Mouse (Mus musculus): ENCODE data around the gene Ero1lb.

Gene Ero1lb

DNA sequence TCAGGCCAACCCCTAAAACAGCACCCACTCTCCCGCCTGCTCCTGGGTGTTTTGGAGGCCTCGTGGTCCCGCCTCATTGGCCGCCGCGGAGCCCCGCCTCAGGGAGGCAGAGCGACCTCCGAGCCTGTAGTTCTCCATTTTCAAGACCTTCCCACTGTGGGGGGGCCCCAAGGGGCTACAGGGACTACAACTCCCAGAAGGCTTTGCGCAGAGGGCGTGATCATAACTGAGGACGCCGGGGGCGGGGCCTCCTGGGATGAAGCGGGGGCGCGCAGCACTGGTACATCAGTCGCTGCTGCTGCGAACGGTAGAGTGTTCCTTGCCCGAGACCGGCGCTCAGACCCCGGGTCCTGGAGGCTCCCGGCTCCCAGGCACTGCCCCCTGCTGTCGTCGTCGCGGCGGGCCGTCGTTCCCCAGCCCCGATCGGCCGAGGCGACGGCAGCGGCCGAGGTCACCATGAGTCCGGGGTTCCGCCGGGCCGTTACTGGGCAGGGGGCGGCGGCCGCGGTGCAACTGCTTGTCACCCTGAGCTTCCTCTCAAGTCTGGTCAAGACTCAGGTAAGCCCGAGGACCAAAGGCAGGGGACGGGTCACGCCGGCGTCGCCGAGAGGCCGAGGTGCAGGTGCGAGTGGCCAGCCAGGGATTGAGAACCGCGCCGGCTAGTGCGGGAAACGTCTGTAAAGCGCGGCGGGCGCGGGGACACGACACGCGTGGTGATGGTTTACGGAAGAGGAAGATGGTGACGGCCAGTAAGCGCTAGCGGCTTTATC is at the start of gene Ero1lb:
Ero1lb (plus strand) TSS at position 254 of the 770 bp plus-strand sequence.
- in situ Hi-C loops (cut with MboI; ENCODE audit: unreplicated experiment in 2 of 2), result loop anchor here in 1 of 2 experiments (25.0 kb wide), 1 partner anchor 1271 kb away; no protein-coding TSS in a partner anchor

DNA sequence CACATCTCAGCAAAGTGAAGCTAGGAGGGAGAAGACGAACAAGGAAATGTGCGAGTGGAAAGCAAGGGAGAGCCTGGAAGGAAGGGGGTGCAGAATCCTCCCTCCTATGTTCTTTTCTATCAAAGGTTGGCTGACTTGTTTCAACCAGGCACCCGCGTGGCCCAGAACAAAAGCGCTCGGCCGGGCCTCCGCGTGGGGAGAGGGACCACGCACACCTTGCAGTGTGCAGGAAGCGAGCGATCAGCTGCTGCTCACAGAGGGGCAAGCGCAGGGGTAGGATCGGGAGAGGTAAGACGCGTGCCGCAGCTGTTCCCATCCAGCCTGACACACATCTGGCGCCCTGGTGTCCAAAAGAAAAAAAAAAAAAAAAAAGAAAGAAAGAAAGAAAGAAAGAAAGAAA is 46.3 kb upstream of the Ero1lb start:
- in situ Hi-C loops (cut with MboI; ENCODE audit: unreplicated experiment in 2 of 2), result loop anchor here in 1 of 2 experiments (5.0 kb wide), 1 partner anchor 37 kb away; no protein-coding TSS in a partner anchor

GRCm38 (mm10) chr13:12519955-12520584 is 45.6 kb upstream of the Ero1lb start, which contains the start of gene Edaradd:
Gene Edaradd, minus strand, starts transcription at chr13:12520438.
- in situ Hi-C loops (cut with MboI; ENCODE audit: unreplicated experiment in 2 of 2), result loop anchor here in 1 of 2 experiments (5.0 kb wide), 1 partner anchor 38 kb away; no protein-coding TSS in a partner anchor

DNA sequence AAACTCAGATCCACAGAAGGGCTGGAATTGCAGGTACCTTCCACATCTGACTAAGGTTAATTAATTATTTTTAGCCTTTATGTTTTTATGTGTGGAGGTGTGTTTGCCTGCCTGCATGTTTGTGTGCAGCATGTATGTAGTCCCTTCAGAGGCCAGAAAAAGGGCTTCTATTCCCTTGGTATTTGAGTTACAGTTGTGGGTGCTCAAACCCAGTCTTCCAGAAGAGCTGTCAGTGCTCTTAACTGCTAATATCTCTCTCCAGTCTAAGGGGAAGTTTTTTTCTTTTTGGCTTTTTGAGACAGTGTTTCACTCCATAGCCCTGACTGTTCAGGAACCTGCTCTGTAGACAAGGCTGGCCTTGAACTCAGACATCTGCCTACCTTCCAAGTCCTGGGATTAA is 43.3 kb upstream of the Ero1lb start:
- in situ Hi-C loops (cut with MboI; ENCODE audit: unreplicated experiment in 2 of 2), result no loop called here

DNA sequence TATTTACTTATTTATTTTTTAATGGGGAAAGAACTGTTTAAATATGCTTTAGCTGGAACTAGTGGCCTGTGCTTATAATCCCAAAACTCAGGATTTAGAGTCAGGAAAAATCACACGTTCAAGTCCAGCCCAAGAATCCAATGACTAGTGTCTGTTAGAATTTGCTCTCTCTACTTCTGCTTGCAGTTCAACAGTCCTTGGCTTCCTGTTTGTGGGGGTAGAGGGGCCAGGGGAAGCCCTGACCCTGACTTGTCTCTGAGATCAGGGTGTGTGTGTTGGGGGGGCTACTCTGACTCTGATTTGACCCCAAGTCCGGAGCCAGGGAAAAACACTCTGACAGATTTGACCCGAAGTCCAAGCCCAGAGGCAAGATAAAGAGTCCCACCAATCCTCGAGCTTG is 40.0 kb upstream of the Ero1lb start:
- in situ Hi-C loops (cut with MboI; ENCODE audit: unreplicated experiment in 2 of 2), result no loop called here

DNA sequence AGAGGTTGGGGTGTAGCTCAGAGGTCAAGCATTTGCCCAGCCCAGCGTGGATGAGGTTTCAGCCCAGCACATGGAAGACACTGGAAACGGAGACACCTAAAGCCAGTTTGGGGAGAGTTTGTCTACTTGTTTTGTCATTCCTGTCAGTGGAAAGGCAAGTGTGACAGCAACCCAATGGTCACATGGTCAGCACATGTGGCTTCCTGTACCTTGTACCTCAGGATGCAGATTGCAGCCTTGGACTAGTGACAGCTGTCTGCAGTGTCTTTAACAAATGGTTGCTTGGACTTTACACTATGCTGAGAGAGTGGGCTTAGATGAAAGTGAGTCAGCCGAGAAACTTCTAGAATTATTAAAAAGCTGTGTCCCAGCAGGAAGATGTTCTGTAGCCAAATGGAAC is 31.0 kb upstream of the Ero1lb start:
- in situ Hi-C loops (cut with MboI; ENCODE audit: unreplicated experiment in 2 of 2), result loop anchor here in 1 of 2 experiments (5.0 kb wide), 1 partner anchor 62 kb away; no protein-coding TSS in a partner anchor

DNA sequence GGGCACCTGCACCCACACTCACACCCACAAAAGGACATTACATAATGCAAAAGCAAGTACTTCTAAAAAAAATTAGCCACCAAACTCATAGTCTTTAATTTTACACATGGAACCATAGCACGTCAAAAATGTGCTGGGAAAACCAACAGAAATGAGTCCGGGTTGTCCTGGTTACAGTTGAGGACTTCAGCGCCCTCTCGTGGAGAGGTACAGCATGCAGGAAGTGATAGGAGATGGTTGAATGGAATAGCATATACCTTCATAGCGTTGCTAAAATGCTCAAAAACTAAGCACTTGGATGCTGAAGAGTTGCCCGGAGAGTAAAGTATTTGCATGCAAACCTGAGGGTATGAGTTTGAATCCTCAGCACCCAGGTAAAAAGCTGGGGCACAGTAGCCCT is 27.7 kb upstream of the Ero1lb start:
- in situ Hi-C loops (cut with MboI; ENCODE audit: unreplicated experiment in 2 of 2), result loop anchor here in 1 of 2 experiments (5.0 kb wide), 1 partner anchor 66 kb away; no protein-coding TSS in a partner anchor

- in situ Hi-C loops (cut with MboI; ENCODE audit: unreplicated experiment in 2 of 2), result loop anchor here (5.0 kb wide), 4 partner anchors 38 to 67 kb away; no protein-coding TSS in a partner anchor
Measured at GRCm38 (mm10) chr13:12539716-12540115, 26.0 kb upstream of the Ero1lb start.

DNA sequence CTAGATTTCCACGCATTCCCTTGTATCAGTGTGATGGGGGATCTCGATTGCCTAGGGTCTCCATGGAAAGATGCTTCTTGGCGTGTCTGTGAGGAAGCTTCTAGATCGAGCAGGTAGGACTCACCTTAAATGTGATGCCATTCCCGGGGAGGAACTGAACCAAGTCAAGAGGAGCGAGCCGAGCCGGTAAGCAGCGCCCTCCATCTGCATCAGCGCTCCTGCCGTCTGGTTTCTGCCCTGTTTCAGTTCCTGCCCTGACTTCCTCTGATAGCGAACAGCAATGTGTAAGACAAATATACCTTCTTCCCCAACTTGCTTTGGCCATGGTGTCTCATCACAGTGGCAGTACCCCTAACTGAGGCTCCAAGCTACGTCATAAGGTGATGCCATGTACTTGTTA is 25.6 kb upstream of the Ero1lb start:
- in situ Hi-C loops (cut with MboI; ENCODE audit: unreplicated experiment in 2 of 2), result loop anchor here (5.0 kb wide), 3 partner anchors 37 to 63 kb away; no protein-coding TSS in a partner anchor

GRCm38 (mm10) chr13:12542006-12542981 is 23.4 kb upstream of the Ero1lb start:
- in situ Hi-C loops (cut with MboI; ENCODE audit: unreplicated experiment in 2 of 2), result loop anchor here (5.0 kb wide), 3 partner anchors 35 to 65 kb away; no protein-coding TSS in a partner anchor

DNA sequence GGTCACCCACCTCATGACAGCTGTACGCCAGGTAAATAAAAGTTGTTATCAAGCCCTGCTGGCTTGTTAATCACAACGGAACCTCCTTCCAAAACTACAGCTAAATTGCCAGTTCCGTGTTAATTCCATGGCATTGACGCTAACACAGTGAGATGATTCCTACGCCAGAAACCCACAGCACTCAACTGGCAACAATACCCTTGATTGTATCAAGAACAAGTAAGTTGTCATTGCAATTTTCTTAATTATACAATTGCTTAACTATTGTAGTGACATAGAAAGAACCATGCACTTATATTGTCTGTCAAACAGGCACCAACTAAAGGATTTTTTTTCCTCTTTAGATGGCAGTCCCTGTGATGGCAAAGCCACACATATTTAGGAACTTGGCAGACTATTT is 22.4 kb upstream of the Ero1lb start:
- in situ Hi-C loops (cut with MboI; ENCODE audit: unreplicated experiment in 2 of 2), result loop anchor here (5.0 kb wide), 3 partner anchors 34 to 66 kb away; no protein-coding TSS in a partner anchor

GRCm38 (mm10) chr13:12543880-12544568 is 21.6 kb upstream of the Ero1lb start:
- in situ Hi-C loops (cut with MboI; ENCODE audit: unreplicated experiment in 2 of 2), result loop anchor here (5.0 kb wide), 3 partner anchors 33 to 67 kb away; no protein-coding TSS in a partner anchor

DNA sequence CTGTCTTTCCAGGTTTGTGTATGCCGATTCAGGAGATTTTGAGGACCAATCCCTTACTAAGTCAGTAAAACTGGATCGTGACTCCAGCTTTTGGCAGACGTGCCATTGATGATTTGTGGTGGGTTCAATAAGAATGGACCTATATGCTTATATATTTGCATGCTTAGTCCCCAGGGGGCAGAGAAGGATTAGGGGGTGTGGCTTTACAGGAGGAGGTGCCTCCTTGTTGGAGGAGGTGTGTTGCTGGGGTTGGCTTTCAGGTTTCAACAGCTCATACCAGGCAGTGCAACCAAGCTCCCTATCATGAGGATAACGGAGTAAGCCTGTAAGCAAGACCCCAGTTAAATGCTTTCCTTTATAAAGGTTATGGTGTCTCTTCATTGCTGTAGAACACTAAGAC is 11.5 kb upstream of the Ero1lb start:
- in situ Hi-C loops (cut with MboI; ENCODE audit: unreplicated experiment in 2 of 2), result loop anchor here in 1 of 2 experiments (25.0 kb wide), 1 partner anchor 1283 kb away; no protein-coding TSS in a partner anchor

- in situ Hi-C loops (cut with MboI; ENCODE audit: unreplicated experiment in 2 of 2), result loop anchor here in 1 of 2 experiments (25.0 kb wide), 1 partner anchor 1278 kb away; no protein-coding TSS in a partner anchor
Measured at GRCm38 (mm10) chr13:12559044-12559443, 6.6 kb upstream of the Ero1lb start.

DNA sequence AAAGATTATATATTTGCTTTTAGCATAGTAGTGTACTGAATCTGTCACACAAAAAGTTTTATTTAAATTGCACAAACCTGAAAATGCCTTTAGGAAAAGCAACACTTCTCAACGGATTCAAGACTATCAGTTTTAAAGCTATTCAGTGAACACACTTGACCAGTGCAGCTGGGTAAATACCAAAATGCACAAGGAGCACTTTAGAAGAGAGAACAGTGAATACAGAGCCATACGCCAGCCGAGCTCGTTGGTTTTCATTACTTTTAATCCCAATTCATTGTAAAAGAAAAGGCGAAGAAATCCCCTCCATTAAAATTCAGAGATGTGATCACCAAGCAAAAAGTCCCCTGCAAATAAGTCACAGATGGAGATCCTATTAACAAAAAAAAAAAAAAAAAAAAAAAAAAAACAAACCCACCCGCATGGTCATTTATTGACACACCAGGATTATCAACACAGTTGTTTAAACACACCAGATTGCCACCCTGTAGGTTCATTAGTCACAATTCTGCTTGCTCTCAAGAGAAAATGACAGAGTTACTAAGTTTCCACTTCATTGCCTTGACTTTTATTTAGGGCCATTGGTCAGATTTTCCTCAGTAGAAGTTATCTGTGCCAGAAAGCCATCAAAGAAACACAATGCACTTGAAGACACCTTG is 6.1 kb upstream of the Ero1lb start:
- in situ Hi-C loops (cut with MboI; ENCODE audit: unreplicated experiment in 2 of 2), result loop anchor here in 1 of 2 experiments (25.0 kb wide), 1 partner anchor 1278 kb away; no protein-coding TSS in a partner anchor

GRCm38 (mm10) chr13:12561729-12562128 is 3.9 kb upstream of the Ero1lb start:
- in situ Hi-C loops (cut with MboI; ENCODE audit: unreplicated experiment in 2 of 2), result loop anchor here in 1 of 2 experiments (25.0 kb wide), 1 partner anchor 1276 kb away; no protein-coding TSS in a partner anchor

DNA sequence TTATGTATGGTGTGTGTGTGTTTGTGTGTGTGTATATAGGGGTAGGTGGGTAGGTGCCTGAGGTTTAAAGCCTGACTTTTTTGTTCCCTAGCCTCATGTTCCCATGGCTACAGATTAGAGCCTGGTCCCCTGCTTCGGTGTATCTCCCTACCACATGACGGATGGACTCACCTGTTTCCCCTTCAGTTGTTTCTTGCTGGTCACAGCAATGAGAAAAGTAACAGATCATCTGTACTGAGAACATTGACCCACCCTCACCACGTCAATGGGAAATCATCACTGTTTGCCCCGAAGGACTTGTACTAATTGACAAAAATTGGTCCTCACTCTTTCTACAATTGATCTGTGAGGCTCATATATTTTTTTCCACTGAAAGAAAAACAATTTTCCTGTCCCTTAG is 3.4 kb upstream of the Ero1lb start:
- in situ Hi-C loops (cut with MboI; ENCODE audit: unreplicated experiment in 2 of 2), result loop anchor here in 1 of 2 experiments (25.0 kb wide), 1 partner anchor 1275 kb away; no protein-coding TSS in a partner anchor

DNA sequence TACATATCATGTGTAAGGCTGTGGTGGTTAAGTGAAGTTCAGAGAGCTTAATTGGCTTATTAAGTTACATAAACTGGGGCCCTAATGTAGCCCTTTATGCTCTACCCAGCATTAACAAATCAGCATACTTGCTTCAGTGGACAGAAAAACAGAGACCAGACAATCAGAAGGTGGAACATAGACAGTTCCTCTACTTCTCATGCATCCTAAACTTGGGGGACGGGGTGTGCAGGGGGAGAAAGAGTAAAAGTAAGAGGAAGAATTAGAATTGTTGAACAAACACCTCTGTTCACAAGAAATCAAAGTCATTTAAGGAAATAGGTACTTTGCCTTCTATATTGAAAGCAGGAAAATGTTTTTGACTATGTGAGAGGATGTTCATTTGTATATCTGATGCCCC is 2.3 kb downstream of the Ero1lb start:
- in situ Hi-C loops (cut with MboI; ENCODE audit: unreplicated experiment in 2 of 2), result loop anchor here in 1 of 2 experiments (25.0 kb wide), 1 partner anchor 1269 kb away; no protein-coding TSS in a partner anchor

Measured in v-Abl transformed pro-B cells (cell line).